Mouse (Mus musculus): ENCODE measurements around the gene Krt78. TPM values are rescaled to one million over a fixed set of nuclear protein-coding genes. Genes with fewer than 3 reads are reported as not detected.
A peak's percentile ranks its signal among the peaks of the same experiment; 100 is the strongest.
"Not testable (repeated sequence)": the region's sequence is repeated elsewhere in the genome, so short reads cannot be mapped to it uniquely, and the experiment has no call there.

Krt78 gene
- not detected in 2 replicates for polyA plus RNA-seq (2016; fragmentation: Nextera tagmentation; extraction: Ambion mirVana)

DNA sequence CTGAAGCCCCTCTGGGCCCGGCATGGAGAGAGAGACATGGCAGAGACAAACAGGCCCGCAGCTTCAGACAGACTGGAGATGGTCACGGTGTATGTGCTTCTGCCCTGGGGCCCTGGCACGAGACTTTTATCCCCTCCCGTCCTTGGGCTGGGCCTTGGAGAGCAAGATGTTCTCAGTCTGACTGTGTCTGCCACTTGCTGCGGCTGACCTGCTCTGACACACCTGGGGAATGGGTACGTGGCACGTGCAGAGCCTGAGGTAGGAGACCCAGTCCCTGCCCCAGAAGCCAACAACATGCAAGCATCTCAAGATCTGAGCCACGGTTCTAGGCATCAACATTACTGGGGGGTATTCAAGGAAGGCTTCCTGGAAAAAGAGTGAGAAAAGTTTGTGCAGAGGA is at the start of gene Krt78:
Krt78 (minus strand) TSS at position 101 of the 400 bp plus-strand sequence.
- Histone ChIP-seq H3K27ac (no peak within 1 kb of the TSS), H3K36me3 (replicated peaks) (no peaks in the 10 kb centered on the region), H3K9me3 (no peaks in the 10 kb centered on the region), H3K27me3 (no peaks in the 10 kb centered on the region), H3K4me3 (replicated peaks) (no peak within 1 kb of the TSS), H3K9ac (no peak within 1 kb of the TSS), H3K4me2 (no peak within 1 kb of the TSS), H3K4me1 (no peaks in the 10 kb centered on the region)
- ATAC-seq (ENCODE audit: low FRiP score) = no peak
- WGBS = 81% methylated on average over 9 of the region's 9 CpGs

DNA sequence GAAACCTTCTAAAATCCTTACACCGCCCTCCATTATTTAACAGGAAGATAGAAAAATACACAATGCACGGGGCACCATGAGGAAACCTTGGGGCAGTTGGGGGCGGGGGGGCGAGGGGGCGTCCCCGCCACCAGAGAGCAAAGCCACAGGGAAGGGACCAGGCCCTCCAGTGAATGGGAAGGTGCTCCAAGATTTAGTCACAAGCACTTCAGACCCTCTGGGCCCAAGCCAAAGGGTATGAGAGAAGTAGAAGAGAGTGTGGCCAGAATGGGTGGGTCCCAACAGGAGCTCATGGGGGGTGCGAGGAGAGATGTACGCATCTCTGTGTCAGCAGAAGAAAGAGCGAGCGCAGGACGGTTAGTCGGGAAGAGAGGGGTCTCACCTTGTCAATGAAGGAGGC is 49.4 kb upstream of the Krt78 start:
- Histone ChIP-seq H3K4me3 (replicated peaks) (peak overlapping the region; percentile 30), H3K36me3 (replicated peaks) (no peaks in the 10 kb centered on the region), H3K9me3 (no peaks in the 10 kb centered on the region), H3K4me2 (peak overlapping the region; percentile 53), H3K4me1 (peaks cover 25% of the 10 kb centered on the region), H3K9ac (0 out of 2 replicates have a peak overlapping the region, but pooled peaks have one; percentile 42), H3K27me3 (peaks cover 77% of the 10 kb centered on the region), H3K27ac (no peak overlapping the region)
- no peak for ATAC-seq (ENCODE audit: low FRiP score)
- 15% methylated on average over 12 of the region's 12 CpGs for WGBS

DNA sequence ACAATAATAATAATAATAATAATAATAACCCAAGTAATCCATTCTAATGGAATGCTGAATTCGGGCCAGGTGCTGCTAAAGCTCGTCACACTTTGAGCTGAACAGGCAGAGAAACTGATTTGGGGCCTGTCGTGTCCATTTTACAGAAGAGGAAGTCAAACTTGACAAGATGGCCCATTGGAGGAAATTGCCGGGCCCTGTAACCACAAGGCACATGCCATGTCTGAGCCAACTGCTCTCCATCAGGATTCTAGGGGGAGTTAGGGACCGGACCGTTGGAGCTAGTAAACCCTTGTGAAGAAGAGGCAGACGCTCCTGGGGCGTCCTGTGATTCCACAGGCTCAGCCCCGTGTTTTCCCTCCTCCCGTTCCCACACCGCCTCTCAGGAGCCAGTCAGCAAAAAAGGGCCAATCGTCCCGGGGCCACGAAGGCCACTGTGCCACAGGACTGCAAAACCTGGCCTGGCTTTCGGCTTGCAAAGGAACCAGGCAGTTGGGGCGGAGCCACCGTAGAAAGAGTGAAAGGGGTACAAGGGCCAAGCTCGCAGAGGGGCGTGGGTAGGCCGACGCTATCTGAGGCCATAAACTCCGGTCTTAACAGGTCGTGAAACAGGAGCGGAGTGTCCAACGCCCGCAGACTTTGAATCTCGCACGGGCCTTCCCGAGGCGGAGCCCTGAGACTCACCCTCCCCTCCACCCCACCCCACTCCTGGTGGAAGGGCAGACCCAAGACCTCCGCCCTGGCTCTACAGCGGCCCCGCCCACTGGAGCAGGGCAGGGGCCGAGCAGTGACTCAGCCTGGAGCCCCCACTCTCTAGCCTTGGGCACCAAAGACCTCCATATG is 48.8 kb upstream of the Krt78 start:
- Histone ChIP-seq H3K27me3 (peaks cover 76% of the 10 kb centered on the region), H3K4me1 (peaks cover 22% of the 10 kb centered on the region)
- ATAC-seq (ENCODE audit: low FRiP score) = 0 out of 2 replicates have a peak, but pooled peaks have one; percentile 47

DNA sequence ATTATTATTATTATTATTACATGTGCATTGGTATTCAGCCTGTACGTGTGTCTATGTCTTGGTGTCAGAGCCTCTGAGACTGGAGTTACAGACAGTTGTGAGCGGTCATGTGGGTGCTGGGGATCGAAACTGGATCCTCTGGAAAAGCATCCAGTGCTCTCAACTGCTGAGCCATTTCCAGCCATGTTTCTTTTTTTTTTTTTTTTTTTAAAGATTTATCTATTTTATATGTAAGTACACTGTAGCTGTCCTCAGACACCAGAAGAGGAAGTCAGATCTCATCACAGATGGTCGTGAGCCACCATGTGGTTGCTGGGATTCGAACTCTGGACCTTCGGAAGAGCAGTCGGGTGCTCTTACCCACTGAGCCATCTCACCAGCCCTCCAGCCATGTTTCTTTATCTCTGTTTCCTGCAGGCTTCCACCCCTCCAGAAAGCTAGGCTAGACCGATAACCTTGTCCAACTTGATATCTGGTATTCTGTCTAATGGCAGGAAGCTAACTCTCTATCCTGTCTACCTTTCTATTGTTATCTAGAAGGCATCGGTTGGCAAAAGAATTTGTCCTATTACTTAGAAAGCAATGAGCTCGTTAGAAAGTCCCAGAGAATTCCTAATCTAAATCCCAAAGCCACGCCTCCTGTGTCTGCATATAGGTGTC is 45.7 kb upstream of the Krt78 start:
- H3K4me2 ChIP-seq = no peak overlapping the region
- 0 out of 2 replicates have a peak, but pooled peaks cover 5% of the 10 kb centered on the region for H3K9me3 ChIP-seq
- no peak overlapping the region for H3K27ac ChIP-seq
- H3K4me1 ChIP-seq = peaks cover 10% of the 10 kb centered on the region; the same call in 1 of the 2 replicates
- no peak for ATAC-seq (ENCODE audit: low FRiP score)
- WGBS = 88% methylated on average over 11 of the region's 11 CpGs
- no peak overlapping the region for H3K9ac ChIP-seq
- H3K36me3 ChIP-seq (replicated peaks) = no peaks in the 10 kb centered on the region
- H3K4me3 ChIP-seq (replicated peaks) = no peak overlapping the region
- H3K27me3 ChIP-seq = peaks cover 51% of the 10 kb centered on the region

More for the DNA sequence above, 48.8 kb upstream of the Krt78 start:
- Histone ChIP-seq H3K36me3 (replicated peaks) (no peaks in the 10 kb centered on the region), H3K4me3 (replicated peaks) (peak overlapping the region; percentile 30), H3K4me2 (peak overlapping the region; percentile 53), H3K9me3 (no peaks in the 10 kb centered on the region), H3K9ac (peak overlapping the region; percentile 42; the same call in 1 of the 2 replicates), H3K27ac (no peak overlapping the region)
- WGBS = 3% methylated on average over 34 of the region's 34 CpGs

DNA sequence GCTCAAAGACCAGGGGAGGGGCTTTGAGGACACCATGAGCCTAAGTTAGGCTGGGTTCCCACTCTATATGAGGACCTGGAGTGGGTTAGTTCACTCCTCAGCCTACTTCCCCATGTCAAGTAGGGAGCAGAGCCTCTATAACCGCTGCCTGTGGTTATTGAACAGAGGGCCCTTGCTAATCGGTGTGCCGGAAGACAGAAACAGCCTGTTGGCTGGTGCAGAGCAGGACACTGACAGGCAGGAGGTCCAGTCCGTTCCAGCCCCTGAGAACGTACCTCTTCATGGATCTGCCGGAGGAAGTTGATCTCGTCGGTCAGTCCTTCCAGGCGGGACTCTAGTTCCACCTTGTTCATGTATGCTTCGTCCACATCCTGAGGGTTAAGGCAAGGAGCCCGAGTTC is 45.1 kb upstream of the Krt78 start:
- no peak overlapping the region for H3K27ac ChIP-seq
- no peak for ATAC-seq (ENCODE audit: low FRiP score)
- peaks cover 10% of the 10 kb centered on the region; the same call in 1 of the 2 replicates for H3K4me1 ChIP-seq
- H3K36me3 ChIP-seq (replicated peaks) = no peaks in the 10 kb centered on the region
- H3K27me3 ChIP-seq = peaks cover 47% of the 10 kb centered on the region
- no peak overlapping the region for H3K4me3 ChIP-seq (replicated peaks)
- no peak overlapping the region for H3K9ac ChIP-seq
- H3K9me3 ChIP-seq = 0 out of 2 replicates have a peak, but pooled peaks cover 5% of the 10 kb centered on the region
- WGBS = 86% methylated on average over 11 of the region's 11 CpGs
- no peak overlapping the region for H3K4me2 ChIP-seq

DNA sequence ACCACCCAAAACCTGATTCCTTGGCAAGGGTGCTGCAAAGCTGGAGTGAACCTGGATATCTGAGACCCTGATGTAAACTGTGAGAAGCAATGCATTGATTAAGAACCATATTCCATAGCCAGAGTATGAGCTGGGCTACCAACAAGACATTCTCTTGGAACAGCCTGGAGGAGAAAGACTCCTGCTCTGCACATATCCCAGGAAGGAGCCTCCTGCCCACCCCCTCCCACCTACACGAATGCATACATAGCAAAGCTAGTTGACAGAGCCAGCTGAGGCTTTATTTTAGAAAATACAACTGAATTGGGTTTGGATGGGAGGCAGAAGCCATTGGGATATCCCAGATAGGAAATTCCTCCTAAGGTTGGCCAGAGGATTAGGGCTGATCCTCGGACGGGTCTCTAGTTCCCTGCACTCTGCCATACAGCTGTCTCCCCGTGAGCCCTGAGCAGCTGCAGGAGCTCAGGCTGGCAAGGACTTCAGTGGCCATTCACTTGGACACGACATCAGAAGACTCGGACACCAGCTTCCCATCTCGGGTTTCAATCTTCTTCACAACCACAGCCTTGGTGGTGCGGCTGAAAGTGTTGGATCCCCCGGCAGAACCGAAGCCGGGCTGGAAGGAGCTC is 42.5 kb upstream of the Krt78 start:
- 87% methylated on average over 11 of the region's 11 CpGs for WGBS
- not testable (repeated sequence) for H3K9ac ChIP-seq; H3K27ac ChIP-seq; H3K4me2 ChIP-seq; H3K36me3 ChIP-seq (replicated peaks); H3K9me3 ChIP-seq; H3K4me3 ChIP-seq (replicated peaks); ATAC-seq (ENCODE audit: low FRiP score); H3K4me1 ChIP-seq
- H3K27me3 ChIP-seq = peaks cover 37% of the 10 kb centered on the region

DNA sequence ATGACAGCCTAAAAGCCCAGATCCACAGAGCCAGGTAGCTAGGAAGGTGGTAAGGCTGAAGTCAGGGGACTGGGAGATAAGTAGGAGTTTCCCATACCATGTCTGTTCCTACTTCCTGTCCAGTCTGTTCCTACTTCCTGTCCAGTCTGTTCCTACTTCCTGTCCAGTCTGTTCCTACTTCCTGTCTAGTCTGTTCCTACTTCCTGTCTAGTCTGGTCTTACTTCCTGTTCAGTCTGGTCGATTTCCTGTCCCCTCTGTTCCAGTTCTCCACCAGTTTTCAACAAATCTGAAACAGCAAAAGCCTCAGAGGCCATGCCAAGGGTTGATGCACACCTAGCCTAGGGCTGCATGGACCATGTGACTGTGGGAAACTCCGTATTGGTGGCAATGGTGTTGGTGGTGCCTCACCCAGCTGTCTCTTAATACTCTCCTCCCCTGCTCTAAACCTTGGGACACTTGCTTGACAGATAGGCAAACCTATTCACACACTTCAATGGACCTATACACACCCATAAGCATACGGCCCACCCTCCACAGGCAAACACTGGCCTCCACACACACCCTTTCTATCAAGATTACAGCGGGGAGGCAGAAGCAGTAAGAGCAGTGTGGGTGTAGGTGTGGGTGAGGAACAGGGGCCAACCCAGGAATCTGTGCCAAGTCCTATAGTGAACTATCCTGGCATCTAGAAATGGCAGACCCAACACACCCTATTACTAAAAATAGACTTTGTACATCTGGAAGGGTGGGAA is 41.6 kb upstream of the Krt78 start:
- Histone ChIP-seq H3K4me3 (replicated peaks) (no peak overlapping the region), H3K27me3 (peaks cover 35% of the 10 kb centered on the region), H3K36me3 (replicated peaks) (no peaks in the 10 kb centered on the region), H3K9me3 (0 out of 2 replicates have a peak, but pooled peaks cover 5% of the 10 kb centered on the region), H3K27ac (no peak overlapping the region), H3K4me2 (no peak overlapping the region), H3K9ac (no peak overlapping the region), H3K4me1 (no peaks in the 10 kb centered on the region)
- 87% methylated on average over 4 of the region's 4 CpGs for WGBS
- no peak for ATAC-seq (ENCODE audit: low FRiP score)

DNA sequence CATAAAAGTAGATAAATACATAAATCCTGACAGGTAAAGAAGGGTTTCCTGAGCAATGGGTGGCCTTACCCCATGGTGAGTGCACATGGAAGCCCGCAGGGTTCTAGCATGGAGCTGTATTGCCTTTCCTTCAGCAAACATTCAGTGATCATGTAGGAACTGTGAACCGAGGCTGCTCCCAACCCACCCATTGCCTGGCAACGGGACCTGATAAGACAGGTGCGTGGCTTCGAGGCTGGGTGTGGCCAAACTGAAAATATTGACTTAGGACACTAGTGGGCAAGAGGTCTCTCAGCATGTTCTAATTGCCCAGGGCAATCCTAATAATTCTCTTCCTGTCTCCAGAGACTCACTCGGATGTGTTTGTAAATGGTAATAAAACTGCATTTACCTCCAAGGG is 40.3 kb upstream of the Krt78 start:
- Histone ChIP-seq H3K27ac (no peak overlapping the region), H3K9ac (no peak overlapping the region), H3K4me1 (no peaks in the 10 kb centered on the region), H3K27me3 (peaks cover 33% of the 10 kb centered on the region), H3K9me3 (0 out of 2 replicates have a peak, but pooled peaks cover 5% of the 10 kb centered on the region), H3K4me3 (replicated peaks) (no peak overlapping the region), H3K36me3 (replicated peaks) (no peaks in the 10 kb centered on the region), H3K4me2 (no peak overlapping the region)
- WGBS = 96% methylated on average over 6 of the region's 6 CpGs
- no peak for ATAC-seq (ENCODE audit: low FRiP score)

DNA sequence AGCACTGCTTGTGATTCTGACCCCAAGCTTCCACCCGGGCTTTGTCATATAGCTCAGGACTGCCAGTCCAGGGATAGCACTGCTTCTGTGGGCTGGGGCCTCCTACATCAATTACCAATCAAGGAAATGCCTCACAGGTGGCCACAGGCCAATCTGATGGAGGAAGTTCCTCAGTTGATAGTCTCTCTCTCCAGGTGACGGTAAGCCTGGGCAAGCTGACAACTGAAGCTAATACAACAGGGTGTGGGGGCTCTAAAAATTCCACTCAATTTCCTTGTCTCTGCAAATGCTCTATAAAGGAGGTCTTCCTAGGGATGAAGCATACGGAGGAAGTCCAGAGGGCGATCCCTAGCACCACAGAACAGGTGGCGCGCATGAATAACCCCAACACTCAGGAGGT is 36.9 kb upstream of the Krt78 start:
- H3K9me3 ChIP-seq = 0 out of 2 replicates have a peak, but pooled peaks cover 5% of the 10 kb centered on the region
- WGBS = 93% methylated on average over 6 of the region's 6 CpGs
- H3K27me3 ChIP-seq = peaks cover 49% of the 10 kb centered on the region
- no peaks in the 10 kb centered on the region for H3K36me3 ChIP-seq (replicated peaks)
- no peak overlapping the region for H3K4me2 ChIP-seq
- H3K27ac ChIP-seq = no peak overlapping the region
- no peak overlapping the region for H3K9ac ChIP-seq
- no peak for ATAC-seq (ENCODE audit: low FRiP score)
- peaks cover 3% of the 10 kb centered on the region; the same call in 1 of the 2 replicates for H3K4me1 ChIP-seq
- H3K4me3 ChIP-seq (replicated peaks) = no peak overlapping the region

DNA sequence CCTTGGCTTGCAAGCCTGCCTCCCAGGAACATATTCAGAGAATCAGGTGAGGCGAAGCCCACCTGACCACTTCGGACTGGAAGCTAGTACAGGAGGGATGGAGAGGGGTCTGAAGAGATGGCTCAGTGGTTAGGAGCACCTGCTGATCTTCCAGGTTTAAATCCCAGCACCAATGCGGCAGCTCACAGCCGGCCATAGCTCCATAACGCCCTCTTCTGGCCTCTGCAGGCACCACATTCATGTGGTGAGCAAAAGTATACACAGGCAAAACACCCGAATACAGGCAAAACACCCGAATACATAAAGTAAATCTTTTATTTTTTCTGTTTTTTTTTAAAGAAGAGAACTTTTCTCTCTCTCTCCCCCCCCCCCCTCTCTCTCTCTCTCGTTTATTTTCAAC is 34.6 kb upstream of the Krt78 start:
- peaks cover 3% of the 10 kb centered on the region for H3K4me1 ChIP-seq
- WGBS = 66% methylated on average over 8 of the region's 8 CpGs
- no peaks in the 10 kb centered on the region for H3K9me3 ChIP-seq
- H3K27ac ChIP-seq = no peak overlapping the region
- peaks cover 44% of the 10 kb centered on the region for H3K27me3 ChIP-seq
- no peak overlapping the region for H3K4me2 ChIP-seq
- ATAC-seq (ENCODE audit: low FRiP score) = no peak
- H3K4me3 ChIP-seq (replicated peaks) = no peak overlapping the region
- H3K9ac ChIP-seq = no peak overlapping the region
- H3K36me3 ChIP-seq (replicated peaks) = no peaks in the 10 kb centered on the region

DNA sequence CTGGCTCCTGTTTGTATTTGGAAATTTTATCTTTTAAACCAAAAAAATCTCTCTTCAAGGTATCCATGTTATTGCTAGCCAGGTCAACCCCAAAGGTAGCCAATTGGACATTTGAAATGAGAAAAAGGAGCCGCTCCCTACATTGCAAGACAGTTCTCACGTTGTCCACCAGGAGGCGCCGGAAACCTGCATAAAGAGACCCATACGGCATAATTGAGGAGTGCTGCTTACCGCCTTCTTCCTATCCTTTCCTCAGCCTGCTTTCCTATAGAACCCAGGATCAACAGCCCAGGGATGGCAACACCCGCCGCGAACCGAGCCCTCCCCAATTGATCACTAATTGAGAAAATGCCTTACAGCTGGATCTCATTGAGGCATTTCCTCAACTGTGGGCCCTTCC is 34.0 kb upstream of the Krt78 start:
- peaks cover 3% of the 10 kb centered on the region for H3K4me1 ChIP-seq
- H3K4me3 ChIP-seq (replicated peaks) = no peak overlapping the region
- H3K27me3 ChIP-seq = peaks cover 44% of the 10 kb centered on the region
- no peak overlapping the region for H3K9ac ChIP-seq
- H3K4me2 ChIP-seq = no peak overlapping the region
- H3K36me3 ChIP-seq (replicated peaks) = no peaks in the 10 kb centered on the region
- ATAC-seq (ENCODE audit: low FRiP score) = 0 out of 2 replicates have a peak, but pooled peaks have one; percentile 17
- under 1% methylated on average over 10 of the region's 10 CpGs for WGBS
- no peaks in the 10 kb centered on the region for H3K9me3 ChIP-seq
- H3K27ac ChIP-seq = 0 out of 2 replicates have a peak overlapping the region, but pooled peaks have one; percentile 19

Measured in forebrain, embryonic 12.5 days (tissue).